In genomic region chr5:125758506-125758905, GRCm38 (mm10) we compare ENCODE assay signal across 25 mouse cellular contexts.
"Had no signal": no experiment of that assay in that cellular context is flagged by ENCODE, and none has a peak within 500 bp of the region (broad histone marks: within the 10 kb centered on the region; RNA-seq: fewer than 3 reads in every experiment).

No protein-coding gene starts in this region.

- H3K27me3 ChIP-seq: intestine, embryonic 15.5 days; limb, embryonic 12.5 days; limb, embryonic 15.5 days; lung, embryonic 15.5 days; megakaryocyte, embryonic 14.5 days; midbrain, embryonic 13.5 days; neural tube, embryonic 13.5 days had no signal

- H3K36me3 ChIP-seq: intestine, embryonic 15.5 days; limb, embryonic 12.5 days; limb, embryonic 15.5 days; lung, embryonic 15.5 days; midbrain, embryonic 10.5 days; midbrain, embryonic 13.5 days; neural tube, embryonic 13.5 days had no signal

- DNase-seq: kidney, adult 18-20 months; kidney, adult 9 months; kidney, postnatal 14 days; kidney, postnatal 4 days; layer of hippocampus, postnatal 36 days; left cerebral cortex, postnatal 4 days; lung, adult 18-20 months; lung, postnatal 10 days; lung, postnatal 36 days; retina, postnatal 1 day; right cerebral cortex, postnatal 14 days; right cerebral cortex, postnatal 4 days; thymus, postnatal 36 days had no signal

- ATAC-seq: intestine, embryonic 15.5 days; midbrain, embryonic 13.5 days; midbrain, embryonic 16.5 days had no signal

- H3K27ac ChIP-seq: intestine, embryonic 15.5 days; limb, embryonic 12.5 days; limb, embryonic 15.5 days; liver, embryonic 14.5 days; lung, embryonic 15.5 days; midbrain, embryonic 10.5 days; midbrain, embryonic 13.5 days; neural tube, embryonic 13.5 days; stomach, postnatal 0 days had no signal

- H3K4me1 ChIP-seq: intestine, embryonic 15.5 days; limb, embryonic 12.5 days; limb, embryonic 15.5 days; lung, embryonic 15.5 days; megakaryocyte, embryonic 14.5 days; midbrain, embryonic 10.5 days; midbrain, embryonic 13.5 days; neural tube, embryonic 13.5 days had no signal

- H3K4me3 ChIP-seq: intestine, embryonic 15.5 days; limb, embryonic 12.5 days; limb, embryonic 15.5 days; lung, embryonic 15.5 days; megakaryocyte, embryonic 14.5 days; midbrain, embryonic 10.5 days; midbrain, embryonic 13.5 days; myocyte; neural tube, embryonic 13.5 days had no signal
